Mouse (Mus musculus) ES-E14 (cell line): Measurements from ENCODE around the gene Oard1.

Experiments used
- CHD2 ChIP-seq: IDR thresholded peaks from 2 replicates; pipeline ENCODE4 v1.6.1; 2014; ENCODE audit warnings: mild to moderate bottlenecking, low read depth, low read length, inconsistent platforms
- MAFK ChIP-seq: IDR thresholded peaks from 2 replicates; pipeline ENCODE4 v1.6.1; 2014; ENCODE audit warnings: mild to moderate bottlenecking, low read depth, low read length, inconsistent platforms; ENCODE audit not compliant: insufficient read depth

DNA sequence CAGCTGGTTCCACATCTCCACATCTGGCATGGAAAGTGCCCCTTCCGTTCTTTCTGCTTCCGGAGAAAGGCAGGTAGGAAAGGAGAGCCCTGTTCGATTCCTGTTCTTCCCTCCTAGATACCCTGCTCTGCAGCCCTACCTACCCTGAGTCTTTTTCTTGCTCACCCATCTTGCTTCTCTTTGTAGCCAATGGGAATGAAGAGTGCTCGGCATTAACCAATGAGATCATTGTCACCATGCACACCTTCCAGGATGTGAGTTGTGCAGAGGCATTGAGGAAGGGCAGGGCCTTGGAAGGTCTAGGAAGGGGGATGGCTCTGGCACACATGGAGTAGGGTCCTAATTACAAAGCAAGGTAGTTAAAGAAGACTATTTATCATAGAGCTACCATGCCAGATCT lies 53.6 kb downstream of the Oard1 start:
- TF ChIP-seq MAFK (no peak), CHD2 (no peak)
